Mouse (Mus musculus): ENCODE results near the gene Sppl2b.

Gene Sppl2b

DNA sequence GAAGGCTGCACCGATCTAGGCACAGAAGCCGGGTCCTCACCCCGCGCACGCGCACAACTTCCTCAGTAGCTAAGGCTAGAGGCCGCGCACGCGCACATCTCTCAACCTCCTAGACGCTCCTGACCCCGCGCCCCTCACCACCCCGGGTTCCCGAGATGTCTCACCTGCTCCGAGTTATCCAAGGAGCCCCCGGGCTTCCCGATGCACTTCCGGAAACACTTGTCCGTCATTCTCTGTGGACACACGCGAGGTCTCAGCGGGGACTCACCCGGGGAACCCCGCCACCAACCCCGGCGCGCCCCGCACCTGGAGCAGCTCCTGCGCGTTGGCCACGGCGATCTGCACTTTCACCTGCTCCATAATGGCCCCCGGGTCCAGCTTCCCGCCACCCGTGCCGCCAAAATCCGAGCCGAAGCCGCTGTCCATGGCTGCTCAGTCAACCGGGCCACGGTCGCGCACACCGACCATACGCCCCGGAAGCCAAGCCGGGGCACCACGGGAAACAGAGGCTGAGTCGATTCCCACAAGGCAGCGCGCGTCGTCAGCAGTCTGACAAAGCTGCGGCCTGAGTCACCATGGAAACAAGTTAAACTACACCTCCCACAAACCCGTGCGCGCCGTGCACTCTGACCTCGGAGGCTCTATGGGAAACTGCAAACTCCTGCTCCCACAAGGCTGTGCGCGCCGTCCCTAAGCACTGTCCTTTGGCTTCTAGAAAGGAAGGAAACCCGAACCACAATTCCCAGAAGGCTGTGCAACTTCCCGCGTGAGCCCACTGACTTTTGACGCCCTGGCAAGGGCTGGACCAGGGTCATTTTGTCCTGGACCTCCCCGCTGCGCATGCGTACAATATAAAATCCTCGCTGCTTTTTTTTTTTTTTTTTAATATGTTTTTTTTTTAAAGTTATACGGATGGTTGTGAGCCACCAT is 45.5 kb downstream of the Sppl2b start, which contains the start of gene Timm13:
TSS of gene Timm13 (minus strand) at position 652 of the 930 bp plus-strand sequence.
- peak; percentile 100 for DNase-seq

GRCm38 (mm10) chr10:80901409-80902272 is 46.6 kb downstream of the Sppl2b start:
- DNase-seq: no peak

GRCm38 (mm10) chr10:80902273-80902940 is 47.3 kb downstream of the Sppl2b start:
- DNase-seq: no peak

GRCm38 (mm10) chr10:80903282-80903681 is 48.2 kb downstream of the Sppl2b start:
- no peak for DNase-seq

DNA sequence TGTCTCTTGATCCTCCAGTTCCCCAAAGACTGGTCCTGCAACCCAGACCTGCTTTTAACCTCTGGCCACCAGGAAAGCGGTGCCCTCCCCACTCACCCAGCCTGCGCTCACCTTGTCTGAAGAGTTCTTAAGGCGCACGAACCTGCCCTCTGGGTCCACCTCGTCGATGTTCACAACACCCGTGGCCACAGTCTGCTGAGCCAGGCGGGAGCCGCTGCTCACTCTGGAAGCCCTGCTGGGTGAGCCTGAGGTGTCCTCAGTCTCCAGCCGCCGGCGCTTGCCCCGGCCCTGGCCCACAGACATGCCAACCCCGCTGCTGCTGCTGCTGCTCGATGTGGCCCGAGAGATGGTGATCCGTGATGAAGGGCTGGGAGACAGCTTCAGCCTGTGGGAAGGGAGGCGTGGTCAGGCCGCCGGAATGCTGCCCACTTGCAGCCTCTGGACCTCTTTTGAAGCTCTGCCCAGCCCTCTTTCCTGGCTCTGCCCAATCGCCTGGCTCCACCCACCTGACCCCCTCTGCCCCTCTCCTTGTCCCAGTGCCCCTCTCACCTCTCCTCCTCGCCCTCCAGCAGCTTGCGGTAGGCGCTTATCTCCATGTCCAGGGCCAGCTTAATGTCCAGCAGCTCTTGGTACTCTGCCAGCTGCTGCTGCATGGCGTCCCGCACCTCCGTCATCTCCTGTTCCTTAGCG is 49.1 kb downstream of the Sppl2b start:
- no peak for DNase-seq

DNA sequence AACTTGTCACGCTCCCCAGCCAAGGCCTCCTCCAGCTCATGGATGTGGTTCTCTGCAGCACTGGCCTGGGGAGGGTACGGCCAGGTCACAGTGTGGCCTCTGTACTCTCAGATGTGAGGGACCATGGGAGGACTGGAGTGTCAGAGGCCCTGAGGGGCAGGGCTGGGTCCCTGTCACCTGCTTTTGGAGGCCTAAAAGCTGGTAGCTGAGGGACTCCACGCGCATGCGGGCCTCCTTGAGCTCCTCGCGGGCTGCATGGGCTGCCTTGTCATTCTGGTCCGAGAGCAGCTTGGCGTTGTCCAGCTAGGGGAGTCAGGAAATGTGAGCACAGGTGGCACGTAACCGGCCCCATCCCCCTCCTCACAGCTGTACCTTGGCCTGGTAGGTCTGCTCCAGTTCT is 49.6 kb downstream of the Sppl2b start:
- DNase-seq: no peak

DNA sequence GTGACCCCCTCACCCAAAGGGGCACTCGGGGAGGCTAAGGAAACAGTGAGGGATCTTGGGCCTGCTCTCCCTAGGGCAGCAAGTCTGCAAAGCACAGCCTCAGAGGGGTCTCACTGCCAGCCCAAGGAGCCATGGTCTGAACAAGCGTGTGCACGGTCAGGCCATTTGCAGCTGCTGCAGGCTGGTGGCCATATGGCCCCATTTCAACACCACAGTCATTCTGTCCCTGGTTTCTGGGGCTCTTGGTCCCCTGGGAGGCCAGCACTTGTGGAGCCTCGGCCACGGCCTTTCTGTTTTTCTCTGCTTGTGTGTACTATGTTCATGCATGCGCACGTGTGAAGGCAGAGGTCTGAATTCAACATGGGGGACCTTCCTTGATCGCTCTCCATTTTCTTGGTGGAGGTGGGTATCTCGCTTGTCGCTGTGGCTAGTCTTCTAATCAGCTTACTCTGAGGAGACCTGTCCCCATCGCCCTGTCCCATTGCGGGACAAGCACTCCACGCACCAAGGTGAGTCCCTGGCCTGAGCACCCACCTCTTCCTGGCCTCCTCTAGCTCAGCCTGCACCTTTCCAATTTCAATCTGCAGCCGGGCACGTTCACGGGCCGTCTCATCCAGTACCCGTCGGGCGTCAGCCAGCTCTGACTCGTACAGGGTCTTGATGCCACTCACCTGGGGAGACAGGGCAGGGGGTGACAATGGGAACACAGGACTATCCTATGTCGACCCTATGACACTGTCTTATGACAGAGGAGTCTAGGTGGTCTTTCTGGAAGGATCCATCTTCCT is 54.5 kb downstream of the Sppl2b start:
- DNase-seq: no peak

GRCm38 (mm10) chr10:80911354-80911753 is 56.3 kb downstream of the Sppl2b start:
- DNase-seq: no peak

- no peak for DNase-seq
These were observed 56.8 kb downstream of the Sppl2b start for GRCm38 (mm10) chr10:80911891-80912290.

- DNase-seq: no peak
These were observed 58.4 kb downstream of the Sppl2b start for GRCm38 (mm10) chr10:80913364-80914011.

GRCm38 (mm10) chr10:80914253-80914656 is 59.2 kb downstream of the Sppl2b start:
- DNase-seq: no peak

- DNase-seq: no peak
These were observed 60.2 kb downstream of the Sppl2b start for GRCm38 (mm10) chr10:80915260-80915659.

- DNase-seq: no peak
These were observed 60.7 kb downstream of the Sppl2b start for GRCm38 (mm10) chr10:80915736-80916135.

- DNase-seq: peak; percentile 40
These were observed 62.3 kb downstream of the Sppl2b start for GRCm38 (mm10) chr10:80917336-80917778.

DNA sequence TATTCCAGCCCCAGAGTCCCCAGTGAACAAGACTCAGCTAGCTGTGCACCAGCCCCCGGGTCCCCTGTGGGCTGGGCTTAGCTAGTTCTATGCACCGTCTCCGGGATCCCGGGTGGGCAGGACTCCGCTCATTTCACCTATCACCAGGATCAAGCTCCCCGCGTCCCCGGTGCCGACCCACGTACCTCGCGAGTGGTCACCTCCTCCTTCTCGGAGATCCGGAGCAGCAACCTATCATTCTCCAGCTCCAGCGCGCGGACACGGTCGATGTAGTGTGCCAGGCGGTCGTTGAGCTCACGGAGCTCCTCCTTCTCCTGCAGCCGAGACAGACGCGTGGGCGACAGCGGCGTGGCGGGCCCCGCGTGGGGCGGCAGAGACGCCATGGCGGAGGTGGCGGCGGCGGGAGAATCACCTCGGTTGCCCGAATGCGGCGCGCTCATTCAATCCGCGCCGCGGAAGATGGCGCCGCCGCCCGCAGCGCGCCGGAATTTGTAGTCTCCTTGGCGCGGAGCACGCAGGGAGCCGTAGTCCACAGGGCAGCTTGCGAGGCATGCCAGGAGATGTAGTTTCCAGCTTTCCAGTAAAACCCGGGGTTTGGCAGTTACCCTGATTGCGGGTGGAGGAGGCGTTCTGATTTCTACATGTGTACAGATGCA is 62.8 kb downstream of the Sppl2b start, which contains the start of gene Lmnb2:
TSS of gene Lmnb2 (minus strand) at position 467 of the 656 bp plus-strand sequence.
- peak; percentile 87 for DNase-seq
